8 mouse cellular contexts compared by ENCODE assay signal in the genomic region with DNA sequence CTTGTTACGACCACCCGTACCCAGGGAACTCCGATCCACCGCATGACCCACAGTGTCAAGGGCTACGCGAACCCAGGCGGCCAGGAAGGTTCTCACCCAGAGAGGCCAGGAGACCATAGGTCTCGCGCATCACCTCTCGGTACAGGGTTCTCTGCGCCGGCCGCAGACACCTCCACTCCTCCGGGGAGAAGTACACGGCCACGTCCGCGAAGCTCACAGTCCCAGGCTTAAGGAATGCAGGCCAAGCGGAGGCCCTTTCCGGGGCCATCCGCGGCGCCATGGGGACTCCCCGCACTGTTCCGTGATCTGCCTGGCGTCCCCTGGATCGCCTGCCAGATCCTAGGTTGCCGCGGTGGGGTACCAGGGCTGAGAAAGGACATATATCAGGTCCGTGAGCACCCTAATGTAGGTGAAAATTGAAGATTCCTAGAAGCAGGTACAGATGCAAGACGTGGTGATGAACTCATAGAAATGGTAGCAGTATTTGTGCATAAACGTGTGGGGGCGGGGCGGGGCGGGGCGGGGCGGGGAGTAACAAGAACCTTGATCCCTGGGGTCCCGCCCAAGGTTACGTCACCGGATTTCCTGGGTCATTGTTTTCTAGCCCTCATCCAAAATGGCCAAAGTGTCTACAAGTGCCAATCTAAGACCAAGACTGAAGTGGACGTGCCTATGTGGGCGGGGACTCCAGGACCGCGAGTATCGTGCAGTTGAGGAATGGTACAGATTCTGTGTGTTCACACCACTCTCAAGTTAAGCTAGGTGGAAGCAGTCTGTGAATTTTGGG. TPM values are rescaled to one million over a fixed set of nuclear protein-coding genes. Genes with fewer than 3 reads are reported as not detected.
DNase-seq lines count a peak whose midpoint lies in the region; ATAC-seq lines count a peak whose summit lies in the region.

E430018J23Rik (minus strand) TSS at position 473 of the 787 bp plus-strand sequence.

- H3K9me3 ChIP-seq in lung, embryonic 16.5 days (ENCODE audit: control insufficient read depth, low read length), result no peaks in the 10 kb centered on the region

- peak within 1 kb of the TSS; percentile 66 for H3K4me3 ChIP-seq in lung, embryonic 16.5 days (ENCODE audit: low read length)

- H3K4me1 ChIP-seq in lung, embryonic 16.5 days (replicated peaks; ENCODE audit: control insufficient read depth, insufficient read depth, low read length), result peaks cover 8% of the 10 kb centered on the region

- no peaks in the 10 kb centered on the region; the same call in 1 of the 2 replicates for H3K27me3 ChIP-seq in lung, embryonic 16.5 days (ENCODE audit: control insufficient read depth, insufficient read depth, low read depth, low read length)

- H3K4me2 ChIP-seq in lung, embryonic 16.5 days (ENCODE audit: low read depth, low read length), result peak within 1 kb of the TSS; percentile 76

- peaks cover 7% of the 10 kb centered on the region for H3K36me3 ChIP-seq in lung, embryonic 16.5 days (ENCODE audit: control insufficient read depth, insufficient read depth, low read length)

- under 1% methylated on average over 43 of the region's 45 CpGs for WGBS in lung, embryonic 16.5 days

- ATAC-seq in hematopoietic stem cell, adult 5-6 weeks (replicated peaks in 1 of 2; ENCODE audit: insufficient read depth in 1 of 2, low FRiP score in 2 of 2, low TSS enrichment in 1 of 2, low read depth in 1 of 2, poor library complexity in 2 of 2, severe bottlenecking in 2 of 2), result peak; percentile 97 to 98
- peak; percentile 98 for ATAC-seq in lung, embryonic 16.5 days (ENCODE audit: low read depth)

- H3K9ac ChIP-seq in lung, embryonic 16.5 days (ENCODE audit: low read length), result peak within 1 kb of the TSS; percentile 82

- peak within 1 kb of the TSS; percentile 78 for H3K27ac ChIP-seq in lung, embryonic 16.5 days (ENCODE audit: low read length)

- peak; percentile 97 for DNase-seq in MEL-GATA-1-ER (ENCODE audit: extremely low read depth, low read depth)
- peak; percentile 99 for DNase-seq in cerebellum, adult 8-10 months
- DNase-seq in forelimb bud, embryonic 11.5 days (ENCODE audit: low read depth, low spot score), result peak; percentile 98
- DNase-seq in layer of hippocampus, adult 9-10 months (ENCODE audit: low spot score), result peak; percentile 99
- peak; percentile 88 for DNase-seq in ovary, postnatal 10 days (ENCODE audit: low spot score)
- DNase-seq in thymus, postnatal 10 days (ENCODE audit: low spot score in 2 of 2), result peak; percentile 89 to 92

RNA-seq across cellular contexts. Expression of gene E430018J23Rik, which starts in this region (rescaled TPM):
- 7.4 and 8.1 TPM in 2 replicates for total RNA-seq in hematopoietic stem cell, adult 5-6 weeks (2017)
- polyA plus RNA-seq in lung, embryonic 16.5 days (2015; fragmentation: Nextera tagmentation; extraction: Ambion mirVana), result 5.7 and 6.6 TPM in 2 replicates

Comparison
In these comparisons a context has a peak if more than half of its experiments do, and no peak if none do; other contexts are left out.
1. Peak in every context shown above with its lines: DNase-seq, ATAC-seq, H3K4me3 ChIP-seq and H3K27ac ChIP-seq.